In the genomic region with DNA sequence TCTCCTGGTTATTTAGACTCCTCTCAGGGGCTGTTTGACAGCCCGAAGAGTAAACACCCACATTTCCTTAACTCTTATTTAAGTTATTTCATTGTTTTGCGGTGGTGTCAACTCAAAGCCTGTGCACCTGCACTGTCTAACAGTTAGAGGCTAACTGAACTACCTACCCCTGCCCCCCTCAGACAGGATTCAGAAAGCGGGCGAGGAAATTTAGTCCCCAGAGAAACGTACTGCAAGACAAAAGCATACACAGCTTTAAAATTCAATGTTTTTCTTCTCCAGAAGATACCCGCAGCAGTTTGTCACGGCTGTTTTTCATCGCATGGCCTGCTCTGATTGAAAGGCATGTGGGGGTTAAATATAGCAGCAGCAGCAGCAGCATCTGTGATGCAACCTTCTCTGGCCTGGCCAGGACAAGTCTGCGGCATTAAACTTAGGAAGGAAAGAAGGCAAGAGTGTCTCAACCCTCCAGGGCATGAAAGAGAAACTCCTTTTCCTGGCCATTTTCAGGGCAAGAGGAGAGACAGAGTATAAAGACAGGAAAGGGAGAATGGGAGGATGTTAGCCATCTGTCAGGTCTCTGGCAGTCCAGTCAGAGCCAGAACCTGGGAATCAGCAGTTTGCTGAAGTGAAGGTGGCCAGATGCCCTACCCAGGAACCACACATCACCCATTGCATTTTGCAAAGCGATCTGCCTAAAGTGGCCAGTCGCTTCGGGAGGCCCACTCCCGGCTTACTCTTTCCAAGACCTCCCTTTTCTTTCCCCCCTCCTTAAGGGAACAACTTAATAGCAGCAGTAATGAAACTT, we compare ENCODE assay signal across 9 mouse cellular contexts. TPM values are rescaled to one million over a fixed set of nuclear protein-coding genes. Genes with fewer than 3 reads are reported as not detected.
DNase-seq lines count a peak whose midpoint lies in the region; ATAC-seq and TF ChIP-seq lines count a peak whose summit lies in the region.
"Had no signal": no experiment of that assay in that cellular context is flagged by ENCODE, and none has a peak within 500 bp of the region (broad histone marks: within the 10 kb centered on the region; RNA-seq: fewer than 3 reads in every experiment).

No protein-coding gene starts in this region.

- H3K9me3 ChIP-seq in liver, postnatal 0 days (ENCODE audit: low read length): no peaks in the 10 kb centered on the region
- H3K9me3 ChIP-seq in liver, embryonic 12.5 days (replicated peaks): no peaks in the 10 kb centered on the region
- H3K9me3 ChIP-seq in embryonic facial prominence, embryonic 15.5 days (replicated peaks): no peaks in the 10 kb centered on the region
- H3K9me3 ChIP-seq: midbrain, embryonic 12.5 days had no signal

- no peak overlapping the region for H3K4me2 ChIP-seq in liver, postnatal 0 days (ENCODE audit: low read depth, low read length)
- no peak overlapping the region for H3K4me2 ChIP-seq in liver, embryonic 12.5 days
- no peak overlapping the region for H3K4me2 ChIP-seq in embryonic facial prominence, embryonic 15.5 days (replicated peaks)
- H3K4me2 ChIP-seq: midbrain, embryonic 12.5 days had no signal

- H3K4me3 ChIP-seq in liver, postnatal 0 days (ENCODE audit: low read depth, low read length): no peak overlapping the region
- no peak overlapping the region for H3K4me3 ChIP-seq in liver, embryonic 12.5 days
- no peak overlapping the region for H3K4me3 ChIP-seq in embryonic facial prominence, embryonic 15.5 days (replicated peaks)
- H3K4me3 ChIP-seq: midbrain, embryonic 12.5 days had no signal

- WGBS in liver, postnatal 0 days (ENCODE audit: insufficient replicate concordance): 44% methylated on average over 13 of the region's 13 CpGs
- 58% methylated on average over 13 of the region's 13 CpGs for whole genome bisulfite sequencing in liver, embryonic 12.5 days (ENCODE audit: insufficient replicate concordance)
- 22% methylated on average over 13 of the region's 13 CpGs for WGBS in embryonic facial prominence, embryonic 15.5 days

- ATAC-seq in liver, postnatal 0 days: peak; percentile 70
- no peak for ATAC-seq in liver, embryonic 12.5 days
- ATAC-seq in embryonic facial prominence, embryonic 15.5 days (ENCODE audit: insufficient number of reproducible peaks, low FRiP score, low TSS enrichment, low read depth): no peak

- TF ChIP-seq EP300 in liver, postnatal 0 days (IDR thresholded peaks at IDR 0.05; ENCODE audit: low read depth): peak; percentile 41

- no peak for TF ChIP-seq CTCF in liver, postnatal 0 days (IDR thresholded peaks at IDR 0.05; ENCODE audit: low read depth)

- peak overlapping the region; percentile 77 for H3K27ac ChIP-seq in liver, postnatal 0 days (ENCODE audit: low read depth)
- no peak overlapping the region for H3K27ac ChIP-seq in liver, embryonic 12.5 days
- H3K27ac ChIP-seq in embryonic facial prominence, embryonic 15.5 days (replicated peaks): no peak overlapping the region
- H3K27ac ChIP-seq: midbrain, embryonic 12.5 days had no signal

- H3K36me3 ChIP-seq in liver, postnatal 0 days (replicated peaks; ENCODE audit: insufficient read depth, low read length): no peaks in the 10 kb centered on the region
- H3K36me3 ChIP-seq in liver, embryonic 12.5 days: no peaks in the 10 kb centered on the region
- H3K36me3 ChIP-seq in embryonic facial prominence, embryonic 15.5 days: no peaks in the 10 kb centered on the region
- H3K36me3 ChIP-seq: midbrain, embryonic 12.5 days had no signal

- peak; percentile 24 for DNase-seq in adrenal gland, adult 2 months
- DNase-seq in adrenal gland, postnatal 25 days: no peak
- DNase-seq in liver, postnatal 0 days: no peak
- peak; percentile 86 for DNase-seq in thymus, postnatal 14 days
- DNase-seq in lung, postnatal 14 days: no peak
- DNase-seq in layer of hippocampus, adult 18-20 months (ENCODE audit: low spot score in 2 of 2): no peak

- no peaks in the 10 kb centered on the region for H3K27me3 ChIP-seq in liver, postnatal 0 days (ENCODE audit: insufficient read depth, low read length)
- H3K27me3 ChIP-seq in liver, embryonic 12.5 days (replicated peaks): no peaks in the 10 kb centered on the region
- no peaks in the 10 kb centered on the region for H3K27me3 ChIP-seq in embryonic facial prominence, embryonic 15.5 days
- H3K27me3 ChIP-seq: midbrain, embryonic 12.5 days had no signal

- H3K4me1 ChIP-seq in liver, postnatal 0 days (ENCODE audit: insufficient read depth): peaks cover 18% of the 10 kb centered on the region
- H3K4me1 ChIP-seq in liver, embryonic 12.5 days: peaks cover 6% of the 10 kb centered on the region; the same call in 1 of the 2 replicates
- H3K4me1 ChIP-seq in embryonic facial prominence, embryonic 15.5 days: peaks cover 10% of the 10 kb centered on the region

- no peak overlapping the region for H3K9ac ChIP-seq in liver, postnatal 0 days (replicated peaks)
- H3K9ac ChIP-seq in liver, embryonic 12.5 days: no peak overlapping the region
- 0 out of 2 replicates have a peak overlapping the region, but pooled peaks have one; percentile 15 for H3K9ac ChIP-seq in embryonic facial prominence, embryonic 15.5 days
- H3K9ac ChIP-seq: midbrain, embryonic 12.5 days had no signal

RNA-seq across cellular contexts. Expression of gene Lrig2, which starts 53.9 kb away (rescaled TPM):
- 10 to 100 TPM; 10.1 to 17.0 TPM for total RNA-seq in adrenal gland, adult 2 months (2021)
- polyA plus RNA-seq in adrenal gland, adult 2 months (2012; rRNA removed): 6.0 and 6.2 TPM in 2 replicates
- total RNA-seq in adrenal gland, postnatal 25 days (2021): 16.5 and 19.2 TPM in 2 replicates
- 2.5 and 2.6 TPM in 2 replicates for polyA plus RNA-seq in liver, postnatal 0 days (2015; fragmentation: Nextera tagmentation; extraction: Ambion mirVana)
- polyA plus RNA-seq in liver, embryonic 12.5 days (2016; fragmentation: Nextera tagmentation; extraction: Ambion mirVana): 5.4 and 6.8 TPM in 2 replicates
- polyA plus RNA-seq in embryonic facial prominence, embryonic 15.5 days (2015; fragmentation: Nextera tagmentation; extraction: Ambion mirVana): 17.2 and 19.5 TPM in 2 replicates
- total RNA-seq in layer of hippocampus, adult 18-20 months (2021): 10 to 100 TPM; 31.7 to 34.3 TPM

Comparison
In these comparisons a context has a peak if more than half of its experiments do, and no peak if none do; other contexts are left out.
1. DNase-seq: peak in adrenal gland, adult 2 months (single experiment) and thymus, postnatal 14 days (single experiment); none in adrenal gland, postnatal 25 days (single experiment), liver, postnatal 0 days (single experiment), lung, postnatal 14 days (single experiment) and layer of hippocampus, adult 18-20 months (0 of 2).